Mouse (Mus musculus) liver, embryonic 11.5 days (tissue): ENCODE measurements at regions not wholly inside any gene's neighbourhood (a gene's known extent, or its start where the extent isn't known, plus 50 kb on each side); places are given as distances from the start of the nearest gene placed in this dataset.

Experiments used
- ATAC-seq: fragments of 200-750 bp; cut with Nextera tagmentation; replicated peaks from 2 replicates; pipeline ENCODE4 v1.8.0; 2017; ENCODE audit warnings: moderate number of reproducible peaks, mild to moderate bottlenecking, moderate TSS enrichment, moderate library complexity; ENCODE audit not compliant: low FRiP score
- DNase-seq: peaks from one replicate; pipeline ENCODE4 v3.0.0-alpha.2; 2017; ENCODE audit warnings: low spot score
- H3K27ac ChIP-seq: fragments of 300-500 bp; sonication (generic); 2 replicates; pipeline ENCODE4 v1.5.1; 2014; ENCODE audit warnings: mild to moderate bottlenecking, low read depth, low read length, control low read depth
- H3K27me3 ChIP-seq: fragments of 300-500 bp; sonication (generic); replicated peaks from 2 replicates; pipeline ENCODE4 v1.6.1; 2014; ENCODE audit warnings: low read length, mixed read lengths; ENCODE audit not compliant: control insufficient read depth, insufficient read depth
- H3K36me3 ChIP-seq: fragments of 300-500 bp; sonication (generic); 2 replicates; pipeline ENCODE4 v1.6.1; 2014; ENCODE audit warnings: mild to moderate bottlenecking, low read length, moderate library complexity, mixed read lengths; ENCODE audit not compliant: control insufficient read depth, insufficient read depth
- H3K4me1 ChIP-seq: fragments of 300-500 bp; sonication (generic); replicated peaks from 2 replicates; pipeline ENCODE4 v1.6.1; 2014; ENCODE audit warnings: low read length, mixed read lengths; ENCODE audit not compliant: control insufficient read depth, insufficient read depth
- H3K4me2 ChIP-seq: fragments of 300-500 bp; sonication (generic); 2 replicates; pipeline ENCODE4 v1.6.1; 2014; ENCODE audit warnings: mild to moderate bottlenecking, control low read depth, moderate library complexity
- H3K4me3 ChIP-seq: fragments of 300-500 bp; sonication (generic); 2 replicates; pipeline ENCODE4 v1.5.1; 2014; ENCODE audit warnings: low read depth, low read length, control low read depth
- H3K9ac ChIP-seq: fragments of 300-500 bp; sonication (generic); 2 replicates; pipeline ENCODE4 v1.6.1; 2014; ENCODE audit warnings: low read depth, low read length, control low read depth
- H3K9me3 ChIP-seq: fragments of 300-500 bp; sonication (generic); 2 replicates; pipeline ENCODE4 v1.6.1; 2016; ENCODE audit warnings: low read length, inconsistent platforms, mixed read lengths; ENCODE audit not compliant: control insufficient read depth
- WGBS: fragments of 180-500 bp; shearing (Covaris S2); extraction: QIAGEN DNeasy Blood & Tissue Kit; methylation state at CpG from one replicate; pipeline ENCODE4 v1.1.7; 2014; 5-methylcytosine and 5-hydroxymethylcytosine counted together

- ATAC-seq, result no peak
- no peak overlapping the region for H3K27ac ChIP-seq
- no peaks in the 10 kb centered on the region for H3K9me3 ChIP-seq
- H3K4me3 ChIP-seq, result no peak overlapping the region
- no peaks in the 10 kb centered on the region; the same call in 1 of the 2 replicates for H3K27me3 ChIP-seq
- no peak overlapping the region for H3K4me2 ChIP-seq
- no peaks in the 10 kb centered on the region for H3K4me1 ChIP-seq
- no peak for DNase-seq
- H3K9ac ChIP-seq, result no peak overlapping the region
- WGBS, result 61% methylated on average over 7 of the region's 7 CpGs
- no peaks in the 10 kb centered on the region for H3K36me3 ChIP-seq
Measured at GRCm38 (mm10) chr8:10883418-10883817, 124.8 kb downstream of the Irs2 start.

- Histone ChIP-seq H3K36me3 (no peaks in the 10 kb centered on the region), H3K9ac (no peak overlapping the region), H3K4me3 (no peak overlapping the region), H3K4me2 (no peak overlapping the region), H3K4me1 (no peaks in the 10 kb centered on the region), H3K27ac (no peak overlapping the region), H3K27me3 (no peaks in the 10 kb centered on the region; the same call in 1 of the 2 replicates), H3K9me3 (no peaks in the 10 kb centered on the region)
- WGBS, result 68% methylated on average over 5 of the region's 5 CpGs
- DNase-seq (no peak), ATAC-seq (no peak)
Measured at GRCm38 (mm10) chr8:10882381-10882780, 125.9 kb downstream of the Irs2 start.

DNA sequence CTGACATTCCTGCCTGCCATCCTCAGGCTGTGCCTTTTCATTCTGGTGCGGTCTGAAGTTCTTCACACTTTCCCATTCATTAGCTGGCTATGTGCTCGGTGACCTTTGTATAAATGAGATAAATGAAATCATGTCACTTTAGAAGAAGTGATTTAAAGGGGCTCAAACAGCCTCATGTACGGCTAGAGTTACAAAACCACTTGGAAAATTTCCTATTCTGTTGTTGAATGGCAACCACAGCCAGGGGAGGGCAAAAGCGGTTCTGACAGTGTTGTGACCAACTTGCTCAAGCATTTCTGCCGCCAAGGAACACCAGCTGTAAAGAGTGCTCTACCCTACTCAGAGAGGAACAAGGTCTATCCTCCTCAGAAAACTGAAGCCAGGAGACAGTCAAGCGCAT is 128.4 kb downstream of the Irs2 start:
- WGBS, result 74% methylated on average over 6 of the region's 6 CpGs
- no peak for ATAC-seq
- Histone ChIP-seq H3K4me2 (no peak overlapping the region), H3K9me3 (no peaks in the 10 kb centered on the region), H3K36me3 (no peaks in the 10 kb centered on the region), H3K27ac (no peak overlapping the region), H3K4me3 (no peak overlapping the region), H3K4me1 (no peaks in the 10 kb centered on the region), H3K9ac (no peak overlapping the region), H3K27me3 (no peaks in the 10 kb centered on the region; the same call in 1 of the 2 replicates)
- no peak for DNase-seq

- Histone ChIP-seq H3K4me1 (no peaks in the 10 kb centered on the region), H3K36me3 (no peaks in the 10 kb centered on the region), H3K4me2 (no peak overlapping the region), H3K9me3 (no peaks in the 10 kb centered on the region), H3K9ac (no peak overlapping the region), H3K27me3 (no peaks in the 10 kb centered on the region; the same call in 1 of the 2 replicates), H3K27ac (no peak overlapping the region), H3K4me3 (no peak overlapping the region)
- 77% methylated on average over 10 of the region's 10 CpGs for WGBS
- DNase-seq (no peak), ATAC-seq (peak; percentile 41; the same call in 1 of the 2 replicates)
Measured at GRCm38 (mm10) chr8:10879049-10879847, 129.0 kb downstream of the Irs2 start.

DNA sequence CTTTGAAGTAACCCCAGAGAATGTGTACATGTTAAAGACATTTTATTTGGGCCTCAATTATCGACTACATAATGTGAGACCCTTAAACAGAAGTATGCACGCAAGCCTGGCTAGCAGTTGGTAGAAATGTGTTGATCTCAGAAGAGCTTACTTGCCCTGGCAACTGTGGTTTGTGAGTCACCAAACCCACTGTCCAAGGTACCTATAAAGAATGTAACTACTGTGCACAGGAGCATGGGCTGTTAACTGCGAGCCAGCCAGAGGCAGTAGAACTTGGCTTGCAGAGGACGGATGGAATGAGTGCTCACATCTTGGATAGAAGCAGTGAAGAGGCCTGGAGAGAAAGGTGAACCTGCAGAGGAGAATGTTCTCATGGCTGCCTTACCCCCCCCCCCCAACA is 129.9 kb downstream of the Irs2 start:
- H3K27ac ChIP-seq, result no peak overlapping the region
- H3K9me3 ChIP-seq, result no peaks in the 10 kb centered on the region
- WGBS, result 79% methylated on average over 4 of the region's 4 CpGs
- ATAC-seq (no peak), DNase-seq (no peak)
- no peaks in the 10 kb centered on the region for H3K4me1 ChIP-seq
- H3K36me3 ChIP-seq, result no peaks in the 10 kb centered on the region
- no peak overlapping the region for H3K4me2 ChIP-seq
- H3K4me3 ChIP-seq, result no peak overlapping the region
- H3K27me3 ChIP-seq, result no peaks in the 10 kb centered on the region; the same call in 1 of the 2 replicates
- no peak overlapping the region for H3K9ac ChIP-seq

DNA sequence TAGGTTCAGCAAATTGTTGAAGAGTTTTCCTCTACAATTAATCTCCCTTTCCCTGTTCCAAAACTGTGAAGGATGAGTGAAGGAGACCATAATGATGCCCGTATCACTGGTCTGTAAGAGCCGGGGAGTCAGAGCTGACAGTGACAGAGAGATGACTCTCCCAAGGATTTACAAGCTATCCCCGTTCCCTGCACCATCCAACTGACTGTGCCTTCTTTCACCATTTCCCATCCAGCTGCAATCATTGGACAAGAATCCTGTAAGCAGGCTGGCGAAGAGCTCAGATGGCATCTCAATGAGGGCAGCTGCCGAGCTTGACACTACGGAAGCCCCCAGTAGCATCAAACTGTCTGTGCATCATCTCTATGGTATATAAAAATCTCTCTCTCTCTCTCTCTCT is 133.1 kb downstream of the Irs2 start:
- Histone ChIP-seq H3K9ac (no peak overlapping the region), H3K4me2 (no peak overlapping the region), H3K9me3 (no peaks in the 10 kb centered on the region), H3K27me3 (no peaks in the 10 kb centered on the region; the same call in 1 of the 2 replicates), H3K4me1 (no peaks in the 10 kb centered on the region), H3K27ac (no peak overlapping the region), H3K4me3 (no peak overlapping the region), H3K36me3 (no peaks in the 10 kb centered on the region)
- 79% methylated on average over 6 of the region's 6 CpGs for WGBS
- DNase-seq (no peak), ATAC-seq (no peak)

DNA sequence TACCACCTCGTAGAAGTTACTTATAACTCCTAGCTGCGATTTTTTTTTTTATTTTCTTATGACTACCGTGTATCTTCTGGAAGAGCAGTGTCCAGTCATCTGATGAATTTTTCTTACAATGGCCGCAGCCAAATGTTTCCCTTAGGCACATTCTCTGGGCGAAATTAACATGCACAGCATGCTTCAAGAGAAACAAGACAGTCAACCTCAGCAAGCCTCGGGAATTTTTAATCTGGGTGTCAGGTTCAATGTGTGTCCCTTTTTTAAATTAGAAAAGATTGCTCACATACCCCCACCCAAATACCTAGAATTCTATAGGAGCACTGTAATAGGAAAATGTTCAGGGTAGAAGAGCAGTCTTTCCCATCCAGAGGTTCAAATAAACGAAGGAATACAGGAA is 136.8 kb downstream of the Irs2 start:
- Histone ChIP-seq H3K9me3 (no peaks in the 10 kb centered on the region), H3K27me3 (peaks cover 3% of the 10 kb centered on the region; the same call in 1 of the 2 replicates), H3K27ac (no peak overlapping the region), H3K36me3 (no peaks in the 10 kb centered on the region), H3K9ac (no peak overlapping the region), H3K4me1 (peaks cover 10% of the 10 kb centered on the region), H3K4me3 (no peak overlapping the region), H3K4me2 (no peak overlapping the region)
- DNase-seq, result no peak
- WGBS, result 65% methylated on average over 7 of the region's 7 CpGs
- ATAC-seq, result no peak

DNA sequence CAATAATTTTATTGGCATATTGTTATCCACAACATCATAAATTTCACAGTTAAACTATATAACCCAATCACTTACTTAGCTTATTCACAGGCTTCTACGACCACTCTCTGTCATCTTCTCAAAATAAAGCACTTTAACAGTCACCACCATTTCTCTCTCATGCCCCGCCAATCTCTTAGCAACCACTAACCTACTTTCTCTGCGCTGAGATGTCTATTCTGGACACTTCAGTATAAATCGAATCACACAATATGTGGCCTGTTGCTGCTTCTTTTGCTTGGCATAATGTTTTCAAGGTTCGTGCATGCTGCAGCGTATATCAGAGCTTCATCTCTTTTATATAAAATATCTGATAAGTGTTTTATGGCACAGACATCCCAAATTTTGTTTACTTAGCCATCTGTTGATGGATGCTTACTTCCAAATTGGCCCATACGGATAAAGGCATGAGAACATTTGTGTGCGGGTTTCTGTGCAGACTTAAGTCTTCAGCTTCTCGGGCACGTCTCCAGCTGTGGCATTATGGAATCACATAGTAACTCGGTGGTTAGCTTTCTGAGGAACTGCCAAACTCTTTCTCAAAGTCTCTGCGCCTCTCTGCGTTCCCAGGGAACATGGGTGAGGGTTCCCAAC is 137.7 kb downstream of the Irs2 start:
- Histone ChIP-seq H3K36me3 (no peaks in the 10 kb centered on the region), H3K9ac (no peak overlapping the region), H3K4me1 (peaks cover 10% of the 10 kb centered on the region), H3K27ac (no peak overlapping the region), H3K27me3 (0 out of 2 replicates have a peak, but pooled peaks cover 3% of the 10 kb centered on the region), H3K9me3 (no peaks in the 10 kb centered on the region), H3K4me2 (no peak overlapping the region), H3K4me3 (no peak overlapping the region)
- DNase-seq (no peak), ATAC-seq (no peak)
- WGBS, result 82% methylated on average over 13 of the region's 13 CpGs

- Histone ChIP-seq H3K9me3 (no peaks in the 10 kb centered on the region), H3K36me3 (no peaks in the 10 kb centered on the region), H3K4me1 (peaks cover 14% of the 10 kb centered on the region), H3K27ac (no peak overlapping the region), H3K27me3 (0 out of 2 replicates have a peak, but pooled peaks cover 3% of the 10 kb centered on the region), H3K4me2 (no peak overlapping the region), H3K9ac (no peak overlapping the region), H3K4me3 (no peak overlapping the region)
- DNase-seq (no peak), ATAC-seq (no peak)
- 78% methylated on average over 10 of the region's 10 CpGs for WGBS
Measured at GRCm38 (mm10) chr8:10869866-10870265, 138.4 kb downstream of the Irs2 start.
